Mouse (Mus musculus) stomach, embryonic 14.5 days (tissue): ENCODE measurements around the gene Gemin2. TPM values are rescaled to one million over a fixed set of nuclear protein-coding genes. Genes with fewer than 3 reads are reported as not detected.
"Not testable (repeated sequence)": the region's sequence is repeated elsewhere in the genome, so short reads cannot be mapped to it uniquely, and the experiment has no call there.

Source experiments
- ATAC-seq: fragments of 200-750 bp; cut with Nextera tagmentation; 2 replicates; pipeline ENCODE4 v1.8.0; 2017; ENCODE audit warnings: low read depth, moderate TSS enrichment; ENCODE audit not compliant: insufficient number of reproducible peaks, insufficient read depth, low FRiP score
- H3K27ac ChIP-seq: fragments of 300-500 bp; sonication (generic); 2 replicates; pipeline ENCODE4 v1.5.1; 2014; ENCODE audit warnings: mild to moderate bottlenecking, low read length, moderate library complexity, mixed read lengths
- H3K27me3 ChIP-seq: fragments of 300-500 bp; sonication (generic); 2 replicates; pipeline ENCODE4 v1.6.1; 2014; ENCODE audit warnings: low read length, control low read depth, mixed read lengths; ENCODE audit not compliant: control insufficient read depth, insufficient read depth
- H3K36me3 ChIP-seq: fragments of 300-500 bp; sonication (generic); 2 replicates; pipeline ENCODE4 v1.6.1; 2014; ENCODE audit warnings: mild to moderate bottlenecking, control low read depth, low read length, moderate library complexity, mixed read lengths; ENCODE audit not compliant: control insufficient read depth, insufficient read depth
- H3K4me1 ChIP-seq: fragments of 300-500 bp; sonication (generic); 2 replicates; pipeline ENCODE4 v1.6.1; 2014; ENCODE audit warnings: low read length, control low read depth, mixed read lengths; ENCODE audit not compliant: control insufficient read depth, insufficient read depth
- H3K4me2 ChIP-seq: fragments of 300-500 bp; sonication (generic); replicated peaks from 2 replicates; pipeline ENCODE4 v1.6.1; 2014; ENCODE audit warnings: low read depth, low read length, control low read depth
- H3K4me3 ChIP-seq: fragments of 300-500 bp; sonication (generic); 2 replicates; pipeline ENCODE4 v1.5.1; 2014; ENCODE audit warnings: low read depth, low read length, control low read depth
- H3K9ac ChIP-seq: fragments of 300-500 bp; sonication (generic); replicated peaks from 2 replicates; pipeline ENCODE4 v1.6.1; 2014; ENCODE audit warnings: low read depth, mild to moderate bottlenecking, control low read depth, low read length, moderate library complexity, mixed read lengths
- H3K9me3 ChIP-seq: fragments of 300-500 bp; sonication (generic); 2 replicates; pipeline ENCODE4 v1.6.1; 2016; ENCODE audit warnings: low read depth, low read length, control low read depth; ENCODE audit not compliant: control insufficient read depth
- WGBS: fragments of 180-500 bp; shearing (Covaris S2); extraction: QIAGEN DNeasy Blood & Tissue Kit; methylation state at CpG from one replicate; pipeline ENCODE4 v1.1.7; 2014; 5-methylcytosine and 5-hydroxymethylcytosine counted together
- polyA plus RNA-seq: library from polyadenylated mRNA; unstranded; fragments of >200 nt; fragmentation: Nextera tagmentation; extraction: Ambion mirVana; gene quantifications from 2 replicates; pipeline ENCODE4 v1.2.1, GENCODE M21; 2014

Gene Gemin2
- polyA plus RNA-seq: 23.8 and 29.8 TPM in 2 replicates

GRCm38 (mm10) chr12:59013234-59013633, at the start of gene Gemin2:
TSS of gene Gemin2 (plus strand) at chr12:59013393.
- H3K27ac ChIP-seq: peak within 1 kb of the TSS; percentile 89
- H3K4me1 ChIP-seq: peaks cover 12% of the 10 kb centered on the region
- peaks cover 3% of the 10 kb centered on the region; the same call in 1 of the 2 replicates for H3K36me3 ChIP-seq
- H3K9me3 ChIP-seq: no peaks in the 10 kb centered on the region
- no peaks in the 10 kb centered on the region for H3K27me3 ChIP-seq
- H3K4me2 ChIP-seq: peak within 1 kb of the TSS; percentile 87
- peak within 1 kb of the TSS; percentile 78 for H3K9ac ChIP-seq
- peak; percentile 78 for ATAC-seq
- H3K4me3 ChIP-seq: peak within 1 kb of the TSS; percentile 88
- 0% methylated on average over 28 of the region's 28 CpGs for WGBS

- ATAC-seq: no peak
- Histone ChIP-seq H3K4me1 (no peaks in the 10 kb centered on the region), H3K36me3 (peaks cover 59% of the 10 kb centered on the region), H3K4me2 (no peak overlapping the region), H3K9ac (no peak overlapping the region), H3K4me3 (no peak overlapping the region), H3K27me3 (no peaks in the 10 kb centered on the region), H3K27ac (no peak overlapping the region), H3K9me3 (no peaks in the 10 kb centered on the region)
- 73% methylated on average over 4 of the region's 4 CpGs for WGBS
These were observed 48.6 kb upstream of the Gemin2 start for GRCm38 (mm10) chr12:58964583-58964982.

- 86% methylated on average over 2 of the region's 2 CpGs for WGBS
- Histone ChIP-seq H3K4me2 (no peak overlapping the region), H3K4me1 (no peaks in the 10 kb centered on the region), H3K36me3 (peaks cover 52% of the 10 kb centered on the region), H3K27ac (no peak overlapping the region), H3K9me3 (no peaks in the 10 kb centered on the region), H3K4me3 (no peak overlapping the region), H3K27me3 (no peaks in the 10 kb centered on the region), H3K9ac (no peak overlapping the region)
- no peak for ATAC-seq
These were observed 36.2 kb upstream of the Gemin2 start for GRCm38 (mm10) chr12:58976966-58977365.

- H3K4me2 ChIP-seq, ATAC-seq, H3K27ac ChIP-seq, H3K9me3 ChIP-seq, H3K27me3 ChIP-seq, H3K9ac ChIP-seq, H3K4me3 ChIP-seq, H3K4me1 ChIP-seq: not testable (repeated sequence)
- WGBS: 71% methylated on average over 6 of the region's 6 CpGs
- H3K36me3 ChIP-seq: peaks cover 68% of the 10 kb centered on the region
These were observed 32.0 kb upstream of the Gemin2 start for GRCm38 (mm10) chr12:58981178-58981661.

GRCm38 (mm10) chr12:58985766-58986165, 27.4 kb upstream of the Gemin2 start:
- 95% methylated on average over 3 of the region's 3 CpGs for WGBS
- Histone ChIP-seq H3K4me2 (no peak overlapping the region), H3K4me1 (no peaks in the 10 kb centered on the region), H3K9me3 (no peaks in the 10 kb centered on the region), H3K4me3 (no peak overlapping the region), H3K27me3 (no peaks in the 10 kb centered on the region), H3K9ac (no peak overlapping the region), H3K27ac (no peak overlapping the region), H3K36me3 (peaks cover 63% of the 10 kb centered on the region)
- ATAC-seq: no peak

- ATAC-seq: no peak
- Histone ChIP-seq H3K4me1 (peaks cover 15% of the 10 kb centered on the region), H3K27ac (no peak overlapping the region), H3K4me2 (peak overlapping the region; percentile 79), H3K9me3 (no peaks in the 10 kb centered on the region), H3K27me3 (no peaks in the 10 kb centered on the region), H3K36me3 (peaks cover 15% of the 10 kb centered on the region), H3K4me3 (peak overlapping the region; percentile 88), H3K9ac (no peak overlapping the region)
- WGBS: 68% methylated on average over 2 of the region's 2 CpGs
These were observed 2.7 kb upstream of the Gemin2 start for GRCm38 (mm10) chr12:59010482-59010881.

GRCm38 (mm10) chr12:59011275-59011843, 1.8 kb upstream of the Gemin2 start:
- no peak; the same call in 1 of the 2 replicates for ATAC-seq
- H3K27me3 ChIP-seq: no peaks in the 10 kb centered on the region
- peak overlapping the region; percentile 93 for H3K27ac ChIP-seq
- peak overlapping the region; percentile 88 for H3K4me3 ChIP-seq
- WGBS: under 1% methylated on average over 25 of the region's 25 CpGs
- H3K9ac ChIP-seq: peak overlapping the region; percentile 76
- peaks cover 7% of the 10 kb centered on the region for H3K36me3 ChIP-seq
- peak overlapping the region; percentile 79 for H3K4me2 ChIP-seq
- no peaks in the 10 kb centered on the region for H3K9me3 ChIP-seq
- H3K4me1 ChIP-seq: peaks cover 15% of the 10 kb centered on the region

GRCm38 (mm10) chr12:59011844-59012709, 1.1 kb upstream of the Gemin2 start, which contains the start of gene Sec23a:
TSS of gene Sec23a (minus strand) at chr12:59012017.
- peak within 1 kb of the TSS; percentile 76 for H3K9ac ChIP-seq
- H3K27ac ChIP-seq: peak within 1 kb of the TSS; percentile 93
- H3K27me3 ChIP-seq: no peaks in the 10 kb centered on the region
- peak within 1 kb of the TSS; percentile 87 for H3K4me2 ChIP-seq
- ATAC-seq: peak; percentile 95
- peaks cover 1% of the 10 kb centered on the region; the same call in 1 of the 2 replicates for H3K36me3 ChIP-seq
- WGBS: under 1% methylated on average over 48 of the region's 48 CpGs
- no peaks in the 10 kb centered on the region for H3K9me3 ChIP-seq
- H3K4me1 ChIP-seq: peaks cover 15% of the 10 kb centered on the region
- H3K4me3 ChIP-seq: peak within 1 kb of the TSS; percentile 88
